Mouse (Mus musculus): ENCODE results near the gene Sv2c. TPM values are rescaled to one million over a fixed set of nuclear protein-coding genes. Genes with fewer than 3 reads are reported as not detected.

Sv2c gene
- total RNA-seq, 4 experiments from 2014 or later: 0.64 to 1.4 (median 0.93) TPM

GRCm38 (mm10) chr13:95943919-95944318 is 188.5 kb downstream of the Sv2c start:
- no peak for DNase-seq

- DNase-seq: no peak
Observed at GRCm38 (mm10) chr13:95942587-95942986, 189.8 kb downstream of the Sv2c start.

- no peak for DNase-seq
Observed at GRCm38 (mm10) chr13:95941861-95942260, 190.5 kb downstream of the Sv2c start.

- no peak for DNase-seq
Observed at GRCm38 (mm10) chr13:95940811-95941210, 191.6 kb downstream of the Sv2c start.

GRCm38 (mm10) chr13:95924201-95924621 is 208.2 kb downstream of the Sv2c start:
- DNase-seq: peak; percentile 38

GRCm38 (mm10) chr13:95922626-95923025 is 209.8 kb downstream of the Sv2c start:
- peak; percentile 26 for DNase-seq

- DNase-seq: peak; percentile 30
Observed at GRCm38 (mm10) chr13:95918624-95919284, 213.6 kb downstream of the Sv2c start.

GRCm38 (mm10) chr13:95913046-95913406 is 219.4 kb downstream of the Sv2c start:
- DNase-seq: no peak

GRCm38 (mm10) chr13:95912157-95913045 is 220.0 kb downstream of the Sv2c start:
- no peak for DNase-seq

DNA sequence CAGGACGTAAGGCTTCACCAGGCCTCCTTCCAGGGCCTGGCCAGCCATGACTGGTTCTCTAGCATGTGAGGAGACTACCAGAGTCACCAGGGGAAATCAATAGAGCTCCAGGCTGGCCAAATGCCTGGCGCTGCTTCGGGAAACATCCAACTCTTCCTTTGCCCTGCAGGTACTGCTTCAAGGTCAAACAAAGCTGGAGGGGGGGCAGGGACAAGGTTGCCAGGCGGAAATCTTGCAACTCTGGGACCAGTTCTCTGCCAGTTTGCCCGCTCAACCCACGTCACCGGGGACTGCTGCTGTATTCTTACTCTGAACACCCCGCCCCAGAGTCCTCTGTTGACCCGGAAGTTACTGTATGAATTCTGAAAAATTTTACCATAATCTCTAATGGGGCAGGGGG is 222.1 kb downstream of the Sv2c start:
- no peak for DNase-seq

DNA sequence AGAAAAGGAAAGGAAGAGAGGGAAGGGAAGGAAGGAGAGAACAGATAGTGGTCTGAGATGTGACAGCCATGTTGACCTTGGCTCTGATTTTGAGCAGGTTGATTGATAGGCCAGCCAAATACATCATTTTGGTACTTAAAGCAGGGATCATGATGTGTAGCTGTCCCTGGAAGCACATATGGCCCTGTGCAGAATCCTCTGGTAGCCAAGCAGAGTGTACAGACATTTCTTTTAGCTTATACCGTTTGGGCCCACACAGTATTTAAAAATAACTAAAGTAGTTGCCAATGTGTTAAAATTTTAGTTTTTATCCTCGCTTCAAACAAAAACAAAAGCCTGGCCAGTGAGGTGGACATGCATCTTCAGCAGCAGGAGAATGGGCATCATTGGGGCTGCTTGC is 223.1 kb downstream of the Sv2c start:
- no peak for DNase-seq

Other genes starting within 250 kb of the Sv2c start
- 100 to 1,000 TPM; 141 to 294 (median 213) TPM for gene Iqgap2, start 240.7 kb downstream of the Sv2c start, total RNA-seq (2022)
- 10 to 100 TPM; 19.2 to 28.5 (median 26.0) TPM for gene Gm20075, start 51.2 kb downstream of the Sv2c start, total RNA-seq (2022)
- not detected for gene Gm17190, start 50.5 kb downstream of the Sv2c start, total RNA-seq (2022)

Measured in adrenal gland, adult 8-10 months (tissue).